Mouse (Mus musculus) left cerebral cortex, adult 2 months (tissue): ENCODE results near the gene Krtap6-1. TPM values are rescaled to one million over a fixed set of nuclear protein-coding genes. Genes with fewer than 3 reads are reported as not detected.
"Not testable (repeated sequence)": the region's sequence is repeated elsewhere in the genome, so short reads cannot be mapped to it uniquely, and the experiment has no call there.

ENCODE experiments used
- DNase-seq, 2 experiments: peaks; one replicate each; pipeline ENCODE4 v3.0.0; 2021 to 2022; ENCODE audit warnings: low spot score in 2 of 2, mixed read lengths in 1 of 2; ENCODE audit errors: extremely low spot score in 1 of 2
- H3K27ac ChIP-seq: fragments of 200-600 bp; 2 replicates; pipeline ENCODE4 v1.8.1; 2022
- H3K4me3 ChIP-seq: fragments of 200-600 bp; 2 replicates; pipeline ENCODE4 v1.8.1; 2022
- CTCF ChIP-seq: fragments of 200-600 bp; IDR thresholded peaks from 2 replicates; pipeline ENCODE4 v1.8.1; 2022; ENCODE audit warnings: antibody characterized with exemption, mild to moderate bottlenecking, moderate library complexity
- intact Hi-C: fragments of 180-260 bp; cut with DNase I; formaldehyde crosslinking; loops from one replicate; pipeline ENCODE4 v1.15.1; 2025
- long read RNA-seq, 2 experiments: library from polyadenylated mRNA; stranded (forward); transcript quantifications; one replicate each; pipeline ENCODE4 v2.0.0; 2021; ENCODE audit warnings: borderline mapping rate in 2 of 2
- total RNA-seq, 2 experiments: library from RNA; stranded (reverse); gene quantifications; 2 replicates each; pipeline ENCODE4 v1.2.3; 2021

The Krtap6-1 gene
- total RNA-seq = not detected
- long read RNA-seq, experiment 1 = 0 reads
- long read RNA-seq, experiment 2 = 0 reads

GRCm38 (mm10) chr16:89031399-89031798 is at the start of gene Krtap6-1:
Gene Krtap6-1, plus strand, starts transcription at chr16:89031699.
- intact Hi-C loops, H3K4me3 ChIP-seq, DNase-seq, H3K27ac ChIP-seq: not testable (repeated sequence)

- Histone ChIP-seq H3K4me3 (no peak within 1 kb of the TSS), H3K27ac (no peak within 1 kb of the TSS)
- no peak for TF ChIP-seq CTCF
- intact Hi-C loops = no loop called here
- DNase-seq = no peak
Observed at GRCm38 (mm10) chr16:89010659-89011058, 20.8 kb upstream of the Krtap6-1 start, which contains the start of gene Krtap22-2. Gene Krtap22-2, minus strand, starts transcription at chr16:89010759.

- intact Hi-C loops = no loop called here
- no peak for TF ChIP-seq CTCF
Observed at GRCm38 (mm10) chr16:89013973-89014372, 17.5 kb upstream of the Krtap6-1 start.

GRCm38 (mm10) chr16:89014984-89015383 is 16.5 kb upstream of the Krtap6-1 start, which contains the start of gene Gm10229:
Gene Gm10229, plus strand, starts transcription at chr16:89015284.
- H3K27ac ChIP-seq, DNase-seq, intact Hi-C loops, H3K4me3 ChIP-seq: not testable (repeated sequence)

More at GRCm38 (mm10) chr16:89013973-89014372, 17.5 kb upstream of the Krtap6-1 start:
- H3K4me3 ChIP-seq = no peak overlapping the region
- no peak overlapping the region for H3K27ac ChIP-seq
- no peak for DNase-seq

- intact Hi-C loops, DNase-seq, H3K4me3 ChIP-seq, H3K27ac ChIP-seq: not testable (repeated sequence)
Observed at GRCm38 (mm10) chr16:89041372-89041771, 9.9 kb downstream of the Krtap6-1 start, which contains the start of gene Gm10228. Gene Gm10228, minus strand, starts transcription at chr16:89041472.

GRCm38 (mm10) chr16:89047783-89048182 is 16.3 kb downstream of the Krtap6-1 start, which contains the start of gene Krtap6-5:
Gene Krtap6-5, minus strand, starts transcription at chr16:89047883.
- Histone ChIP-seq H3K27ac (no peak within 1 kb of the TSS), H3K4me3 (no peak within 1 kb of the TSS)
- DNase-seq = no peak
- intact Hi-C loops = no loop called here
- TF ChIP-seq CTCF = no peak

- DNase-seq, intact Hi-C loops, H3K27ac ChIP-seq, H3K4me3 ChIP-seq: not testable (repeated sequence)
Observed at GRCm38 (mm10) chr16:89063902-89064301, 32.4 kb downstream of the Krtap6-1 start, which contains the start of gene 1110025L11Rik. Gene 1110025L11Rik, minus strand, starts transcription at chr16:89064002.

- H3K27ac ChIP-seq, intact Hi-C loops, H3K4me3 ChIP-seq, DNase-seq: not testable (repeated sequence)
Observed at GRCm38 (mm10) chr16:89071041-89071440, 39.5 kb downstream of the Krtap6-1 start.

Other genes starting within 250 kb of the Krtap6-1 start
- gene Gm20741, start 219.5 kb upstream of the Krtap6-1 start, total RNA-seq = not detected
- gene Krtap15, start 211.5 kb upstream of the Krtap6-1 start, total RNA-seq = not detected
- gene Krtap14, start 205.6 kb upstream of the Krtap6-1 start, total RNA-seq = not detected
- gene Krtap19-1, start 162.3 kb upstream of the Krtap6-1 start, total RNA-seq = not detected
- gene Krtap19-2, start 157.4 kb upstream of the Krtap6-1 start, total RNA-seq = not detected
- not detected for gene Krtap19-3, start 153.7 kb upstream of the Krtap6-1 start, total RNA-seq
- gene Krtap19-4, start 146.6 kb upstream of the Krtap6-1 start, total RNA-seq = not detected
- not detected for gene Krtap19-5, start 135.2 kb upstream of the Krtap6-1 start, total RNA-seq
- gene Krtap19-9b, start 99.4 kb upstream of the Krtap6-1 start, total RNA-seq = not detected
- not detected for gene Krtap16-3, start 68.8 kb upstream of the Krtap6-1 start, total RNA-seq
- gene Krtap22-2, start 20.9 kb upstream of the Krtap6-1 start, total RNA-seq = not detected
- not detected for gene Gm10229, start 16.4 kb upstream of the Krtap6-1 start, total RNA-seq
- gene Gm10228, start 9.8 kb downstream of the Krtap6-1 start, total RNA-seq = not detected
- not detected for gene Krtap6-5, start 16.2 kb downstream of the Krtap6-1 start, total RNA-seq
- gene 1110025L11Rik, start 32.3 kb downstream of the Krtap6-1 start, total RNA-seq = not detected
- not detected for gene Krtap6-3, start 52.3 kb downstream of the Krtap6-1 start, total RNA-seq
- not detected for gene Gm6358, start 109.2 kb downstream of the Krtap6-1 start, total RNA-seq
- gene Gm10061, start 119.4 kb downstream of the Krtap6-1 start, total RNA-seq = not detected
- gene Gm9789, start 126.3 kb downstream of the Krtap6-1 start, total RNA-seq = not detected
- not detected for gene Gm7735, start 137.8 kb downstream of the Krtap6-1 start, total RNA-seq
- gene 1110057P08Rik, start 143.0 kb downstream of the Krtap6-1 start, total RNA-seq = not detected
- not detected for gene Krtap20-2, start 174.2 kb downstream of the Krtap6-1 start, total RNA-seq